In genomic region chr10:81644716-81645115, GRCm38 (mm10) we compare ENCODE assay signal across 12 mouse cellular contexts. TPM values are rescaled to one million over a fixed set of nuclear protein-coding genes. Genes with fewer than 3 reads are reported as not detected.
A peak's percentile ranks its signal among the peaks of the same experiment; 100 is the strongest.
DNase-seq lines count a peak whose midpoint lies in the region; ATAC-seq and TF ChIP-seq lines count a peak whose summit lies in the region.
"Had no signal": no experiment of that assay in that cellular context is flagged by ENCODE, and none has a peak within 500 bp of the region (broad histone marks: within the 10 kb centered on the region; RNA-seq: fewer than 3 reads in every experiment).

No protein-coding gene starts in this region.

- peak overlapping the region in 1 of 2 experiments; percentile 60; a peak in 2 of 4 replicates for H3K4me3 ChIP-seq in ES-E14 (ENCODE audit: insufficient read depth in 1 of 2, low read depth in 1 of 2, low read length in 2 of 2, poor library complexity in 1 of 2, severe bottlenecking in 1 of 2)
- no peak overlapping the region for H3K4me3 ChIP-seq in liver, embryonic 13.5 days (replicated peaks)

- H3K9ac ChIP-seq in ES-E14 (ENCODE audit: insufficient read depth, low read depth, low read length, poor library complexity, severe bottlenecking) = peak overlapping the region; percentile 33; the same call in 1 of the 2 replicates
- peak overlapping the region; percentile 91; the same call in 1 of the 2 replicates for H3K9ac ChIP-seq in liver, embryonic 13.5 days
- H3K9ac ChIP-seq: liver, embryonic 14.5 days had no signal

- peak overlapping the region; percentile 97 for H3K4me2 ChIP-seq in liver, embryonic 13.5 days

- intact Hi-C loops in left cerebral cortex, postnatal 14 days (cut with DNase I) = no loop called here

- no peaks in the 10 kb centered on the region for H3K27me3 ChIP-seq in liver, embryonic 13.5 days

- H3K9me3 ChIP-seq in ES-E14 (ENCODE audit: control insufficient read depth, insufficient read depth, low read depth, low read length) = no peaks in the 10 kb centered on the region
- H3K9me3 ChIP-seq in liver, embryonic 13.5 days (replicated peaks) = no peaks in the 10 kb centered on the region

- WGBS in liver, embryonic 13.5 days (ENCODE audit: insufficient replicate concordance) = 83% methylated on average over 18 of the region's 18 CpGs

- H3K36me3 ChIP-seq in ES-E14 (ENCODE audit: control insufficient read depth, insufficient read depth, low read length, poor library complexity, severe bottlenecking) = no peaks in the 10 kb centered on the region
- no peaks in the 10 kb centered on the region for H3K36me3 ChIP-seq in liver, embryonic 13.5 days

- H3K4me1 ChIP-seq in ES-E14 (ENCODE audit: control insufficient read depth in 2 of 2, insufficient read depth in 2 of 2, low read length in 2 of 2, poor library complexity in 1 of 2) = peaks cover 0 to 14% of the 10 kb centered on the region in 2 experiments; a peak in 1 of 4 replicates
- H3K4me1 ChIP-seq in liver, embryonic 13.5 days (replicated peaks) = peaks cover 39% of the 10 kb centered on the region

- ATAC-seq in frontal cortex, adult (ENCODE audit: low TSS enrichment) = no peak
- ATAC-seq in liver, embryonic 13.5 days (ENCODE audit: low read depth) = no peak

- peak; percentile 14 to 26 for DNase-seq in frontal cortex, postnatal 10 days (ENCODE audit: low spot score in 2 of 2)
- peak; percentile 1 to 15 for DNase-seq in left cerebral cortex, adult 8-10 months (ENCODE audit: low spot score in 2 of 2)
- DNase-seq in left cerebral cortex, postnatal 14 days (ENCODE audit: low spot score in 2 of 2) = no peak
- no peak for DNase-seq in ES-E14 (ENCODE audit: low read depth, low spot score)
- DNase-seq in liver, embryonic 13.5 days = no peak
- DNase-seq in T-cell, adult 2 months (ENCODE audit: low spot score) = no peak
- no peak for DNase-seq in embryo, embryonic 10 days (ENCODE audit: low spot score)
- DNase-seq: adrenal gland, adult 2 months; layer of hippocampus, adult 9-11 months; retina, postnatal 1 day had no signal

- in situ Hi-C loops in ES-E14 (cut with MboI; ENCODE audit: low sequenced_read_pairs in 2 of 2, unreplicated experiment in 2 of 2) = no loop called here

- no peak overlapping the region for H3K27ac ChIP-seq in ES-E14 (ENCODE audit: insufficient read depth, low read depth, low read length, poor library complexity, severe bottlenecking)
- H3K27ac ChIP-seq in liver, embryonic 13.5 days = no peak overlapping the region
- H3K27ac ChIP-seq: liver, embryonic 14.5 days had no signal

TF ChIP-seq in ES-E14, 5 proteins besides CTCF, POLR2A, EP300 and RAD21:
- no peak for TF ChIP-seq HCFC1 (IDR thresholded peaks at IDR 0.05; ENCODE audit: borderline replicate concordance, insufficient read depth, low read length)
- TF ChIP-seq MAFK (IDR thresholded peaks at IDR 0.05; ENCODE audit: insufficient read depth, low read depth, low read length) = no peak
- no peak for TF ChIP-seq CHD2 (IDR thresholded peaks at IDR 0.05; ENCODE audit: low read depth, low read length)
- TF ChIP-seq ZC3H11A (IDR thresholded peaks at IDR 0.05; ENCODE audit: borderline replicate concordance, low read depth, low read length) = no peak
- no peak for TF ChIP-seq ZNF384 (IDR thresholded peaks at IDR 0.05; ENCODE audit: low read depth, low read length)

RNA-seq across cellular contexts. Expression of gene Gm10778, which starts 4.1 kb away (rescaled TPM):
- total RNA-seq in left cerebral cortex, adult 8-10 months (2022) = 1 to 10 TPM; 2.7 to 5.4 (median 3.3) TPM
- total RNA-seq in left cerebral cortex, postnatal 14 days (2021) = 1 to 10 TPM; 4.8 TPM
- 5.3 and 5.5 TPM in 2 replicates for total RNA-seq in ES-E14 (2012; rRNA removed)
- 1.7 and 2.6 TPM in 2 replicates for polyA plus RNA-seq in liver, embryonic 13.5 days (2015; fragmentation: Nextera tagmentation; extraction: Ambion mirVana)

RNA-seq across cellular contexts. Expression of gene Ankrd24, which starts 16.4 kb away (rescaled TPM):
- total RNA-seq in left cerebral cortex, adult 8-10 months (2022) = 10 to 100 TPM; 39.7 to 47.9 (median 43.1) TPM
- total RNA-seq in left cerebral cortex, postnatal 14 days (2021) = 10 to 100 TPM; 31.9 to 34.5 TPM
- total RNA-seq in ES-E14 (2012; rRNA removed) = 14.4 and 18.6 TPM in 2 replicates
- 1.9 and 2.2 TPM in 2 replicates for polyA plus RNA-seq in liver, embryonic 13.5 days (2015; fragmentation: Nextera tagmentation; extraction: Ambion mirVana)

RNA-seq across cellular contexts. Expression of gene Sirt6, which starts 17.1 kb away (rescaled TPM):
- total RNA-seq in left cerebral cortex, adult 8-10 months (2022) = 10 to 100 TPM; 21.8 to 27.9 (median 25.2) TPM
- total RNA-seq in left cerebral cortex, postnatal 14 days (2021) = 10 to 100 TPM; 23.6 to 25.1 TPM
- 14.5 and 16.7 TPM in 2 replicates for total RNA-seq in ES-E14 (2012; rRNA removed)
- polyA plus RNA-seq in liver, embryonic 13.5 days (2015; fragmentation: Nextera tagmentation; extraction: Ambion mirVana) = 10.7 and 10.9 TPM in 2 replicates

RNA-seq across cellular contexts. Expression of gene BC025920, which starts 38.6 kb away (rescaled TPM):
- 1 to 10 TPM; 3.3 to 5.4 (median 3.9) TPM for total RNA-seq in left cerebral cortex, adult 8-10 months (2022)
- total RNA-seq in left cerebral cortex, postnatal 14 days (2021) = 1 to 10 TPM; 1.9 to 2.2 TPM
- 2.3 and 2.5 TPM in 2 replicates for total RNA-seq in ES-E14 (2012; rRNA removed)
- polyA plus RNA-seq in liver, embryonic 13.5 days (2015; fragmentation: Nextera tagmentation; extraction: Ambion mirVana) = 0.50 and 0.56 TPM in 2 replicates

RNA-seq across cellular contexts. Expression of gene Tle6, which starts 43.8 kb away (rescaled TPM):
- 10 to 100 TPM; 10.3 to 17.2 (median 14.0) TPM for total RNA-seq in left cerebral cortex, adult 8-10 months (2022)
- total RNA-seq in left cerebral cortex, postnatal 14 days (2021) = 1 to 10 TPM; 1.3 to 2.7 TPM
- 17.7 and 22.0 TPM in 2 replicates for total RNA-seq in ES-E14 (2012; rRNA removed)
- polyA plus RNA-seq in liver, embryonic 13.5 days (2015; fragmentation: Nextera tagmentation; extraction: Ambion mirVana) = 7.3 and 7.6 TPM in 2 replicates

Comparison
In these comparisons a context has a peak if more than half of its experiments do, and no peak if none do; other contexts are left out.
1. DNase-seq: peak in frontal cortex, postnatal 10 days (2 of 2) and left cerebral cortex, adult 8-10 months (2 of 2); none in left cerebral cortex, postnatal 14 days (0 of 2), ES-E14 (single experiment), liver, embryonic 13.5 days (single experiment), T-cell, adult 2 months (single experiment) and embryo, embryonic 10 days (single experiment).